Mouse (Mus musculus) MEL (cell line): Measurements from ENCODE around the gene Mta1. TPM values are rescaled to one million over a fixed set of nuclear protein-coding genes. Genes with fewer than 3 reads are reported as not detected.

Experiments
- DNase-seq: peaks from one replicate; pipeline ENCODE4 v3.0.0; 2011; ENCODE audit warnings: low read depth, low spot score
- H3K27ac ChIP-seq: 2 replicates; pipeline ENCODE4 v1.5.1; 2012; ENCODE audit warnings: low read depth, mild to moderate bottlenecking, control low read depth, low read length, moderate library complexity; ENCODE audit not compliant: control insufficient read depth
- H3K27me3 ChIP-seq, 2 experiments: fragments of 150-350 bp in 1 of 2; sonication (generic) in 1 of 2; 2 replicates each; pipeline ENCODE4 v1.6.1; 2012; ENCODE audit warnings: low read length in 2 of 2, mild to moderate bottlenecking in 2 of 2, improper control_type of control experiment in 1 of 2, moderate library complexity in 1 of 2; ENCODE audit not compliant: insufficient read depth in 2 of 2, control insufficient read depth in 1 of 2
- H3K36me3 ChIP-seq, 2 experiments: 2 replicates each; pipeline ENCODE4 v1.6.1; 2012 to 2014; ENCODE audit warnings: low read length in 2 of 2, improper control_type of control experiment in 1 of 2, inconsistent platforms in 1 of 2, mild to moderate bottlenecking in 1 of 2; ENCODE audit not compliant: insufficient read depth in 2 of 2, control insufficient read depth in 1 of 2
- H3K4me1 ChIP-seq, 2 experiments: fragments of 150-350 bp in 1 of 2; sonication (generic) in 1 of 2; 2 replicates each; pipeline ENCODE4 v1.6.1; 2012; ENCODE audit warnings: low read length in 2 of 2, improper control_type of control experiment in 1 of 2, mild to moderate bottlenecking in 1 of 2; ENCODE audit not compliant: insufficient read depth in 2 of 2, control insufficient read depth in 1 of 2
- H3K4me3 ChIP-seq, 2 experiments: fragments of 150-350 bp in 1 of 2; sonication (generic) in 1 of 2; 2 replicates each; pipeline ENCODE4 v1.5.1; 2012; ENCODE audit warnings: low read depth in 2 of 2, low read length in 2 of 2, mild to moderate bottlenecking in 2 of 2, moderate library complexity in 2 of 2, control low read depth in 1 of 2, improper control_type of control experiment in 1 of 2; ENCODE audit not compliant: control insufficient read depth in 1 of 2, insufficient read depth in 1 of 2
- H3K79me2 ChIP-seq: 2 replicates; pipeline ENCODE4 v1.6.1; 2012; ENCODE audit warnings: mild to moderate bottlenecking, low read length, moderate library complexity; ENCODE audit not compliant: control insufficient read depth, poor library complexity, insufficient read depth
- H3K9ac ChIP-seq: 2 replicates; pipeline ENCODE4 v1.6.1; 2012; ENCODE audit warnings: low read depth, mild to moderate bottlenecking, control low read depth, low read length, moderate library complexity; ENCODE audit not compliant: control insufficient read depth, poor library complexity, severe bottlenecking
- H3K9me3 ChIP-seq: fragments of 150-350 bp; sonication (generic); replicated peaks from 2 replicates; pipeline ENCODE4 v1.6.1; 2012; ENCODE audit warnings: mild to moderate bottlenecking, low read length, improper control_type of control experiment, moderate library complexity; ENCODE audit not compliant: insufficient read depth
- CHD1 ChIP-seq: IDR thresholded peaks from 2 replicates; pipeline ENCODE4 v1.6.1; 2012; ENCODE audit warnings: low read depth, mild to moderate bottlenecking, inconsistent platforms, low read length, improper control_type of control experiment
- CTCF ChIP-seq, 3 experiments: IDR thresholded peaks in 2 of 3; conservative IDR thresholded peaks in 1 of 3; 2 replicates each; pipeline ENCODE4 v1.5.1; 2011 to 2012; ENCODE audit warnings: low read length in 3 of 3, low read depth in 2 of 3, mild to moderate bottlenecking in 2 of 3, improper control_type of control experiment in 1 of 3, inconsistent platforms in 1 of 3, mixed read lengths in 1 of 3, moderate library complexity in 1 of 3; ENCODE audit not compliant: control insufficient read depth in 1 of 3, insufficient read depth in 1 of 3, poor library complexity in 1 of 3, severe bottlenecking in 1 of 3
- ELF1 ChIP-seq: IDR thresholded peaks from 2 replicates; pipeline ENCODE4 v1.6.1; 2014; ENCODE audit warnings: low read depth, mild to moderate bottlenecking, inconsistent platforms, low read length, improper control_type of control experiment, moderate library complexity
- EP300 ChIP-seq, 2 experiments: IDR thresholded peaks; 2 replicates each; pipeline ENCODE4 v1.6.1; 2011; ENCODE audit warnings: improper control_type of control experiment in 2 of 2, low read length in 2 of 2, low read depth in 1 of 2, mild to moderate bottlenecking in 1 of 2
- JUND ChIP-seq: IDR thresholded peaks from 2 replicates; pipeline ENCODE4 v1.6.1; 2011; ENCODE audit warnings: low read depth, mild to moderate bottlenecking, improper control_type of control experiment, low read length
- KAT2A ChIP-seq: conservative IDR thresholded peaks from 2 replicates; pipeline ENCODE4 v1.6.1; 2012; ENCODE audit warnings: low read depth, low read length, improper control_type of control experiment, inconsistent platforms
- MAFK ChIP-seq: IDR thresholded peaks from 2 replicates; pipeline ENCODE4 v1.6.1; 2011; ENCODE audit warnings: low read depth, mild to moderate bottlenecking, low read length, improper control_type of control experiment, borderline replicate concordance
- MAZ ChIP-seq: IDR thresholded peaks from 2 replicates; pipeline ENCODE4 v1.6.1; 2012; ENCODE audit warnings: low read depth, mild to moderate bottlenecking, inconsistent platforms, low read length, improper control_type of control experiment
- MEF2A ChIP-seq: IDR thresholded peaks from 2 replicates; pipeline ENCODE4 v1.6.1; 2014; ENCODE audit warnings: low read depth, mild to moderate bottlenecking, inconsistent platforms, low read length, improper control_type of control experiment; ENCODE audit not compliant: poor library complexity, insufficient replicate concordance, severe bottlenecking; ENCODE audit errors: extremely low read depth
- MXI1 ChIP-seq: IDR thresholded peaks from 2 replicates; pipeline ENCODE4 v1.6.1; 2011; ENCODE audit warnings: mild to moderate bottlenecking, low read depth, low read length, improper control_type of control experiment
- MYC ChIP-seq: IDR thresholded peaks from 2 replicates; pipeline ENCODE4 v1.6.1; 2011; ENCODE audit warnings: low read depth, mild to moderate bottlenecking, low read length, improper control_type of control experiment, moderate library complexity
- NELFE ChIP-seq: IDR thresholded peaks from 2 replicates; pipeline ENCODE4 v1.6.1; 2011; ENCODE audit warnings: low read depth, low read length, improper control_type of control experiment
- NRF1 ChIP-seq: IDR thresholded peaks from 2 replicates; pipeline ENCODE4 v1.6.1; 2014; ENCODE audit warnings: low read depth, mild to moderate bottlenecking, inconsistent platforms, low read length, improper control_type of control experiment, moderate library complexity; ENCODE audit not compliant: poor library complexity, insufficient read depth, severe bottlenecking
- POLR2A ChIP-seq, 2 experiments: IDR thresholded peaks; 2 replicates each; pipeline ENCODE4 v1.6.1; 2011 to 2012; ENCODE audit warnings: low read length in 2 of 2, mild to moderate bottlenecking in 2 of 2, control low read depth in 1 of 2, improper control_type of control experiment in 1 of 2, low read depth in 1 of 2, moderate library complexity in 1 of 2; ENCODE audit not compliant: control insufficient read depth in 1 of 2, insufficient read depth in 1 of 2, poor library complexity in 1 of 2
- POLR2AphosphoS2 ChIP-seq: IDR thresholded peaks from 2 replicates; pipeline ENCODE4 v1.6.1; 2011; ENCODE audit warnings: low read length, improper control_type of control experiment
- POLR2AphosphoS5 ChIP-seq: IDR thresholded peaks from 2 replicates; pipeline ENCODE4 v1.6.1; 2012; ENCODE audit warnings: low read depth, borderline replicate concordance, mild to moderate bottlenecking, inconsistent platforms, low read length, moderate library complexity, mixed read lengths
- SIN3A ChIP-seq: IDR thresholded peaks from 2 replicates; pipeline ENCODE4 v1.6.1; 2012; ENCODE audit warnings: low read length, improper control_type of control experiment, inconsistent platforms
- SMC3 ChIP-seq: IDR thresholded peaks from 2 replicates; pipeline ENCODE4 v1.6.1; 2011; ENCODE audit warnings: low read depth, low read length, improper control_type of control experiment
- TBP ChIP-seq: IDR thresholded peaks from 2 replicates; pipeline ENCODE4 v1.8.0; 2011; ENCODE audit warnings: low read depth, low read length, improper control_type of control experiment
- TCF12 ChIP-seq: IDR thresholded peaks from 2 replicates; pipeline ENCODE4 v1.6.1; 2014; ENCODE audit warnings: low read depth, mild to moderate bottlenecking, inconsistent platforms, low read length, improper control_type of control experiment, moderate library complexity
- UBTF ChIP-seq: IDR thresholded peaks from 2 replicates; pipeline ENCODE4 v1.6.1; 2012; ENCODE audit warnings: low read depth, mild to moderate bottlenecking, inconsistent platforms, low read length, improper control_type of control experiment, moderate library complexity, borderline replicate concordance; ENCODE audit not compliant: insufficient read depth
- USF1 ChIP-seq: IDR thresholded peaks from 2 replicates; pipeline ENCODE4 v1.6.1; 2014; ENCODE audit warnings: low read depth, mild to moderate bottlenecking, inconsistent platforms, low read length, improper control_type of control experiment, moderate library complexity
- USF2 ChIP-seq, 2 experiments: IDR thresholded peaks; 2 replicates each; pipeline ENCODE4 v1.6.1; 2011 to 2012; ENCODE audit warnings: improper control_type of control experiment in 2 of 2, low read length in 2 of 2, borderline replicate concordance in 1 of 2, inconsistent platforms in 1 of 2, low read depth in 1 of 2, mild to moderate bottlenecking in 1 of 2; ENCODE audit not compliant: insufficient read depth in 1 of 2
- ZC3H11A ChIP-seq: IDR thresholded peaks from 2 replicates; pipeline ENCODE4 v1.6.1; 2012; ENCODE audit warnings: low read depth, mild to moderate bottlenecking, inconsistent platforms, low read length, improper control_type of control experiment
- ZKSCAN1 ChIP-seq: IDR thresholded peaks from 2 replicates; pipeline ENCODE4 v1.6.1; 2012; ENCODE audit warnings: low read depth, mild to moderate bottlenecking, inconsistent platforms, low read length, improper control_type of control experiment, moderate library complexity
- ZMIZ1 ChIP-seq: IDR thresholded peaks from 2 replicates; pipeline ENCODE4 v1.6.1; 2012; ENCODE audit warnings: low read depth, mild to moderate bottlenecking, inconsistent platforms, low read length, improper control_type of control experiment, moderate library complexity
- ZNF384 ChIP-seq: IDR thresholded peaks from 2 replicates; pipeline ENCODE4 v1.6.1; 2012; ENCODE audit warnings: low read depth, mild to moderate bottlenecking, inconsistent platforms, low read length, improper control_type of control experiment
- polyA plus RNA-seq, 2 experiments: library from polyadenylated mRNA; stranded (reverse) in 1 of 2; unstranded in 1 of 2; fragments of >175 nt in 1 of 2; fragments of >200 nt in 1 of 2; gene quantifications; 2 replicates each; pipeline versions ENCODE4 v1.2.1 to v1.2.4; 2012; ENCODE audit warnings: low replicate concordance in 2 of 2, low read depth in 1 of 2; ENCODE audit not compliant: insufficient read length in 2 of 2, insufficient read depth in 1 of 2, missing spikeins in 1 of 2
- total RNA-seq: library from RNA; depleted of rRNA; stranded (reverse); fragments of 300-350 nt; gene quantifications from 2 replicates; pipeline ENCODE4 v1.2.3, GENCODE M21; 2012

Gene Mta1
- total and polyA plus RNA-seq, 3 experiments, result 69.0 to 410 (median 99.5) TPM

DNA sequence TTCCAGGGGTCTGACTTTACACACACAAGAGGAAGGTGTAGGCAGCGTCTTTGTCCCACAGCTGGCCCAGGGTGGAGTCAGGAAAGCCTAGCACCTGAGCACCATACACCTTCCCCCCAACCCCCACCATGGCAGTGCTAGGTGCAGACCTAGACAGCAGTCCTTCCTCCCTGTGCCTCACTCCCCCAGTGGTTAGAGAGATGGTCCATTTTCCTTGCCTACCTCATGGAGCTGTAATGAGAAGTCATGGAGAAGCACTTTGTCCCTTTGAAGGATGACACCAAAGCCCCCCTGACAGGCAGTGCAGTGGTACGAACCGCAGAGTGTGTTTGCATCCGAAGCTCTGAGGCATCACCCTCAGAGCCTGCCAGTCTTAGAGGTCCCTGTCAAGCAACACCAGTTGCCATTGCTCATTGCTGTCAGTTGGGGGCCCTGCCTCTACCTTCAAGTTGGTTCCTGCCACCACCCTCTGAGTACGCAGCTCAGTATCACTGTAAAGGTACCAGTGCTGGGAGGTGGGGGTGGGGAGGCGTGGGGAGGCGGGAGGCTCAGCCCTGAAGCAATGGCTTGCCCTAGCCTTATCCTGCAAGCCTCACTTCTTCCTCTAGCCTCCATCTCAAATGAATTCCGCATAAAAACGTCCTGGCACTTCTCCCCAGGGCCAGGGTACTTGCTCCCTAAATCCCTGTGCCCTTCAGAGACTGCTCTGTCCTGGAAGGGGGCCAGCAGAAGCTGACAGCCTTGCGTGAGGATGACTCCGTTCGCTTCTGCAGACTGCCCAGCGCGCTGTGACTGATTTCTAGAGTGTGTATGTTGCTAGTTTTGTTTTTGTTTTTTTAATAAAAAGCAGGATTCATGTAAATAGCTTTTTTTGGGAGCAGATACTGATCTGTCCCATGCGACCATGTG lies 24.4 kb upstream of the Mta1 start:
- DNase-seq, result peak; percentile 69
- peaks cover 0 to 4% of the 10 kb centered on the region in 2 experiments; a peak in 1 of 4 replicates for H3K36me3 ChIP-seq

DNA sequence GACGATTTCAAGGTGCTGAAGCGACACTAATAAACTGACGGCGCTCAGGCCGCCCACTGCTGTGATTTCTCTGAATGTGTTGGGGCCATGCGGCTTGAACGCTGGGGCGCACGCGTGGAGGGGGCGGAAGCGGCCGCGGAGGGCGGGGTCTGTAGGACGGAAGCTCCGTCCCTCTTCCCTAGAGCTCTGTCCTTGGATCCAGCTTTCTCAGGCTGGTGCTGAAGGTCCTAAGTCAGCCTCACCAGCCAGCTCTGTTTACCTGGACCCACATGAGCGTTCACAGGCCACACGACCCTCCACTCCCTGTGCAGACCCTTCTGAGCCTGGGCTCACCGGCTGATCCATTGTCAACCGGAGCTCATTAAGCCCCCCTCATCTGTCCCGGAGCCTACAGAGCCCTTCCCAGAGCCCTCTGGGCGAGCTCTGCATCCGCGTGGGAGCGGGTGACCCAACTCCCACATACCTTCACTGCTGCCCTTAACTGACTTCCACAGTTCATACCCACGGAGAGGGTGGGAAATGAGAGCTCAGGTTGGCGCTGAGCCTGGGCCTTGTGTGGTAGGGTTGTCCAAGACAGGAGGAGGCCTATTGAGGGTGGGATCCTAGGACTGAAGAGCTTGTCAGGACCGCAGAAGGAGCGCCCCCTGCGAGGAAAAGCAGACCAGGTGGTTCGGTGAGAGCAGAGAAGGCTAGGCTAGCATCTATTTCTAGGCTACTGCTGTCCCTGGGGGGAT lies 23.6 kb upstream of the Mta1 start, which contains the start of gene Tex22:
Gene Tex22 (plus strand): TSS at position 174 of the 734 bp plus-strand sequence.
- Histone ChIP-seq H3K9ac (peak within 1 kb of the TSS; percentile 70), H3K4me1 (peaks cover 0 to 14% of the 10 kb centered on the region in 2 experiments; a peak in 2 of 4 replicates), H3K79me2 (peaks cover 3% of the 10 kb centered on the region; the same call in 1 of the 2 replicates), H3K9me3 (no peaks in the 10 kb centered on the region), H3K36me3 (peaks cover 0 to 4% of the 10 kb centered on the region in 2 experiments; a peak in 1 of 4 replicates), H3K27me3 (peaks cover 0 to 4% of the 10 kb centered on the region in 2 experiments; a peak in 2 of 4 replicates), H3K4me3 (peak within 1 kb of the TSS; percentile 69 to 71), H3K27ac (peak within 1 kb of the TSS; percentile 70)
- peak; percentile 97 for DNase-seq
- TF ChIP-seq USF1, result peak; percentile 38; the same call in 1 of the 2 replicates
- TF ChIP-seq CHD1, result peak; percentile 46; the same call in 1 of the 2 replicates
- peak; percentile 99 for TF ChIP-seq NELFE
- TF ChIP-seq KAT2A, result no peak; the same call in 1 of the 2 replicates
- no peak for TF ChIP-seq USF2 (IDR thresholded peaks at IDR 0.05; ENCODE audit: borderline replicate concordance in 1 of 2, insufficient read depth in 1 of 2, low read depth in 1 of 2, low read length in 2 of 2)
- TF ChIP-seq MEF2A, result no peak
- TF ChIP-seq ZMIZ1, result peak; percentile 96
- TF ChIP-seq ELF1, result peak; percentile 88
- TF ChIP-seq POLR2A (IDR thresholded peaks at IDR 0.05; ENCODE audit: control insufficient read depth in 1 of 2, insufficient read depth in 1 of 2, low read depth in 1 of 2, low read length in 2 of 2, poor library complexity in 1 of 2), result peak in 1 of 2 experiments; percentile 99; a peak in 2 of 4 replicates
- TF ChIP-seq SIN3A, result peak; percentile 81; the same call in 1 of the 2 replicates
- 0 out of 2 replicates have a peak, but pooled peaks have one; percentile 57 for TF ChIP-seq POLR2AphosphoS5
- TF ChIP-seq ZC3H11A, result no peak
- TF ChIP-seq TBP, result peak; percentile 90
- TF ChIP-seq MXI1, result peak; percentile 93
- TF ChIP-seq EP300 (IDR thresholded peaks at IDR 0.05; ENCODE audit: low read depth in 1 of 2, low read length in 2 of 2), result 0 out of 4 replicates have a peak, but pooled peaks of 1 of the 2 experiments have one; percentile 2
- TF ChIP-seq TCF12, result peak; percentile 77
- peak; percentile 99 for TF ChIP-seq MYC
- TF ChIP-seq MAFK, result no peak
- TF ChIP-seq NRF1, result peak; percentile 88
- TF ChIP-seq MAZ, result peak; percentile 59; the same call in 1 of the 2 replicates

More for the DNA sequence above, 24.4 kb upstream of the Mta1 start:
- Histone ChIP-seq H3K9me3 (no peaks in the 10 kb centered on the region), H3K27ac (peak overlapping the region; percentile 12; the same call in 1 of the 2 replicates), H3K79me2 (peaks cover 3% of the 10 kb centered on the region; the same call in 1 of the 2 replicates), H3K9ac (peak overlapping the region; percentile 70), H3K27me3 (peaks cover 0 to 3% of the 10 kb centered on the region in 2 experiments; a peak in 2 of 4 replicates), H3K4me1 (peaks cover 0 to 14% of the 10 kb centered on the region in 2 experiments; a peak in 2 of 4 replicates), H3K4me3 (peak overlapping the region; percentile 69 to 71)
- TF ChIP-seq UBTF (no peak), CTCF (IDR thresholded peaks at IDR 0.05 in 2 of 3, conservative IDR thresholded peaks at IDR 0.05 in 1 of 3; ENCODE audit: control insufficient read depth in 1 of 3, insufficient read depth in 1 of 3, low read depth in 2 of 3, low read length in 3 of 3, poor library complexity in 1 of 3, severe bottlenecking in 1 of 3) (peak in 1 of 3 experiments; percentile 30; a peak in 2 of 6 replicates), POLR2AphosphoS2 (no peak), KAT2A (no peak), USF2 (IDR thresholded peaks at IDR 0.05; ENCODE audit: borderline replicate concordance in 1 of 2, insufficient read depth in 1 of 2, low read depth in 1 of 2, low read length in 2 of 2) (no peak), SMC3 (peak; percentile 27; the same call in 1 of the 2 replicates), ZNF384 (no peak), EP300 (IDR thresholded peaks at IDR 0.05; ENCODE audit: low read depth in 1 of 2, low read length in 2 of 2) (no peak), ZKSCAN1 (no peak), JUND (no peak), TBP (no peak)
